Mouse (Mus musculus) ES-Bruce4 (cell line): ENCODE data around the gene Fblim1.
A peak's percentile ranks its signal among the peaks of the same experiment; 100 is the strongest.

Experiments
- CTCF ChIP-seq: IDR thresholded peaks from one replicate; pipeline ENCODE4 v1.8.1; 2011; ENCODE audit warnings: low read depth, low read length
- EP300 ChIP-seq: IDR thresholded peaks from 2 replicates; pipeline ENCODE4 v1.6.1; 2011; ENCODE audit warnings: low read depth, low read length; ENCODE audit not compliant: insufficient read depth

DNA sequence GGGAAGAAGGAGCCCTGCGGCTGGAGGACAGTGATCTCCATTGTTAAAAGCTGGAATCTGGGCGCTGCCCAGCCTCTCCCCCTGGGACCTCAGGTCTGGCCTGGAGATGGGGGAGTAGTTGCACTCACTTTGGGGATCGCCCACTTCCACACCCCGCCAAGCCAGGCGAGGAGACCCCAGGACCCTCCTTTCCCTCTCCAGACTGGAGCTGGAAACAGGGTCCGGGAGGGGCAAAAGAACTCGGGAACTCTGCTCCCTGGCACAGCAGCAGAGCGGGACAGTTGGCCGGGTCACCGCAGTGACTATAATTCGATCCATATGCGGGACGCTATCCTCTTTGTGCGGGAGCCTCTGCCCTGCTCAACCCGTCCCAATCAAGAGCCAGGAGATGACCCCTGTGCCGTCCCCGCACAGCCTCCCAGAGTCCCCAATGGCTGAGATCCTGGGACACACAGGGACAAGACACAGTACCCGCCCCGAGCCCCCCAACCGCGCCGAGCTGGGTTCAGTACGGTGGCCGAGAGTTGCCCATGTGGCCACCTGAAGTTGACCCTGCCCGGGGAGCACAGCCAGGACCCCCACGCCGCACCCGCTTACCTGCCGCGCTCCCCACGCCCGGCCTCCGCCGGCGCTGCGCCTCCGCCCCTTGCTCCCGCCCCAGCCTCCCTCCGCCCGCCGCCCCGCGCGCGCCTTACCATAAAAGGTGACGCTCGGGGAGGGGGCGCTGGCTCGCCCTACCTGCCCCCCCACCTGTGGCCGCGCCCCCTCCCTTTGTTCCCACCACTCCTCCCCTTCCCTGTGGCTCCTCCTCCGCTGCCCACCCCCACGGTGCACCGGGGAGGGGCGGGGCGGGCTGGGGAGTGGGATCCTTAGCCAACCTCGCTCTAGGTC, 6.4 kb downstream of the Fblim1 start:
- TF ChIP-seq CTCF: no peak
- TF ChIP-seq EP300: peak; percentile 95
